Mouse (Mus musculus): ENCODE data around the gene Wdr62. TPM values are rescaled to one million over a fixed set of nuclear protein-coding genes. Genes with fewer than 3 reads are reported as not detected.

The Wdr62 gene
- total RNA-seq, 2 experiments from 2014 or later, result 5.0 to 5.5 TPM

- intact Hi-C loops (cut with DNase I), result no loop called here
- no peak for DNase-seq
Observed at GRCm38 (mm10) chr7:30306083-30306779, 26.0 kb upstream of the Wdr62 start.

DNA sequence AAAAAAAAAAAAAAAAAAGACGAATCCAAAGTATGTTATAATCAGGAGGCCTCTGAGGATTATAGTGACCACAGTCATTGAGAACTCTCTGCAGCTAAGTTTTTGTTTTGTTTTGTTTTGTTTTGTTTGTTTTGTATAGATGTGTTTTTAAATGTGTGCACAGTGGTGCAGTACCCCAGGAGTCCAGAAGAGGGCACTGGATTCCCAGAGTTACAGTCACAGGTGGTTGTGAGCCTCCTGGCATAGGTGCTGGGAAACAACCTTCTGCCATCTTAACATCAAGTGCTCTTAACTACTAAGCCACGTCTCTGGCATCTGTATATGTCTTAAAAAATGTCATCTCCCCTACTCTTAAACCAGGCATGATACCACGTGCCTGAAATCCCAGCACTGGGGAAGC is 20.7 kb upstream of the Wdr62 start:
- DNase-seq, result no peak
- intact Hi-C loops (cut with DNase I), result no loop called here

DNA sequence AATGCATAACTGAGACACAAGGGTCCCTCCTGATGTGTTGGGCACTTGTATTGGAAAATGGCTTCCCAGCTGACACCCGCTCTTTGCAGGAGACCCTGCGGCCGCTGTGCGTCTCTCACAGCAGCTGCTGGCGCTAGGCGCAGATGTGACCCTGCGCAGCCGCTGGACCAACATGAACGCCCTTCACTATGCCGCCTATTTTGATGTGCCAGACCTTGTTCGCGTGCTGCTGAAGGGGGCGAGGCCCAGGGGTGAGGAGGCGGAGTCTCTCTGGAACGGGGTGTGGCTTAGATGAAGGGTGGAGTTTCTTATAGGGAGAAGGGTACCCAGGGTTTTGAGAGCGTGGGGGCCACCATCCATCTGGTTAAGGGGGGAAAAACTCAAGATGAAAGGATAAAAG is 17.0 kb upstream of the Wdr62 start:
- intact Hi-C loops (cut with DNase I), result no loop called here
- DNase-seq, result no peak

DNA sequence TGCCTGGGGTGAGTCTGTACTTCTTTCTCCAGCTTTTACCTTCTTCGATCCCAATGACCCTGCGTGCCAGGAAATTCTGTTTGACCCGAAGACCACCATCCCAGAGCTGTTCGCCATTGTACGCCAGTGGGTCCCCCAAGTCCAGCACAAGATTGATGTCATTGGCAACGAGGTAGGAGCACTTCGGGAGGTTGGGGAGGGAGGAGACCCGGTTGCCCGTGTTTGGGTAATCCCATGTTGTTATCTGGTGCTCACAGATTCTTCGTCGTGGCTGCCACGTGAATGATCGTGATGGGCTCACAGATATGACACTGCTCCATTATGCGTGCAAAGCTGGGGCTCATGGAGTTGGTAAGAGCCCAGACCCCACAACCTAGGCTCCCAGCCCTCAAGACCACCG is 16.6 kb upstream of the Wdr62 start:
- DNase-seq, result no peak
- intact Hi-C loops (cut with DNase I), result no loop called here

DNA sequence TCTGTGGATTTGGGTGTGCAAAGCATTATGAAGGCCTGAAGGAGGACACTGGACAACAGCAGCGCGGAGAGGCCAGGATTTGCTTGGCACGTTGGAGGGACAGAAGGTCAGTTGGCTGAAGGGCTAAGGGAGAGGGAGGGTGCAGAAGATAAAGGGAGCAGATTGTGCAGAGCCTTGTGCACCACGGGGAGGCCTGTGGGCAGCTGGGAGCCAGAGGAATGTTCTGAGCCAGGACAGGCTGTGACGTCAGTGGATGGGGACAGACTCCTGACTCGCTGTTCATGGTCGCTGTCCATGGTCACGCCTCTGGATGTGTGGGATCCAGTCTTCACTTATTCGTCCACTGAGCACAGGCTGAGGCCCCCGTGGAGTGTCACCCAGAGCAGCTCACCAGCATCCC is 14.9 kb upstream of the Wdr62 start:
- intact Hi-C loops (cut with DNase I), result no loop called here
- DNase-seq, result peak; percentile 76

GRCm38 (mm10) chr7:30294296-30294695 is 14.1 kb upstream of the Wdr62 start:
- intact Hi-C loops (cut with DNase I), result no loop called here
- DNase-seq, result no peak

- intact Hi-C loops (cut with DNase I), result no loop called here
Observed at GRCm38 (mm10) chr7:30293795-30294194, 13.6 kb upstream of the Wdr62 start.

GRCm38 (mm10) chr7:30291215-30292131 is 11.3 kb upstream of the Wdr62 start, which contains the start of gene Clip3:
Gene Clip3, plus strand, starts transcription at chr7:30291728.
- intact Hi-C loops (cut with DNase I), result no loop called here
- peak; percentile 92 for DNase-seq

More at GRCm38 (mm10) chr7:30293795-30294194, 13.6 kb upstream of the Wdr62 start:
- DNase-seq, result peak; percentile 46

DNA sequence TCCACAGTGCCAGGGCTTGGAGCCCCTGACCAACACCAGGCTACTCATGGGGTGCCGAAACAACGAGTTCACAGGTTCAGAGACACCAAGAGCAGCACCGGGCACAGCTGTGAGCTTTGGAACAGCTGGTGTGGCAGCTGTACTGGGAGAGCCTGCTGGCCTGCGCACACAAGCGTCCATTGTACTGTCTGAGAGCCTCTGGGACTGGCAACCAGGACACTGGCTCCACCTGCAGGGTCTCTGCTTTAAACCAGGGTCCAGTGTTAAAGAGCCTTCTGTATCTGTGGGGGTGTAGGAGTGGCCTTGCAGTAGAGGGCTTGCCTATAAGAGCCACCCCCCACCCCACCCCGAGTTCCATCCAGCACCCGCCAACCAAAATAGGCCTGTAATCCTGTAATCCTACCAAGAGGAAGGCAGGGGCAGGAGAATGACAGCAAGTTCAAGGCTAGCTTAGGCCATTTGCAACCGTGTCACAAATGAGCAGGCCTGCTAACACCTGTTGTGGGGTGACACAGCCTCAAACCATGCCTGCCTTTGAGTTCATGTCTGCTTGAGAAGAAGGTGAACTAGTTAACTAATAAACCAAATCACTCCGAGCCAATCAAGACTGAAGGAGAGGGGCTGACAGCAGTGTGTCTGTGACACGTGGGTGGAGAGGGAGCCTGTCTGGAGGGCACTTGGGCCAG is 9.6 kb upstream of the Wdr62 start:
- peak; percentile 41 for DNase-seq
- intact Hi-C loops (cut with DNase I), result no loop called here

DNA sequence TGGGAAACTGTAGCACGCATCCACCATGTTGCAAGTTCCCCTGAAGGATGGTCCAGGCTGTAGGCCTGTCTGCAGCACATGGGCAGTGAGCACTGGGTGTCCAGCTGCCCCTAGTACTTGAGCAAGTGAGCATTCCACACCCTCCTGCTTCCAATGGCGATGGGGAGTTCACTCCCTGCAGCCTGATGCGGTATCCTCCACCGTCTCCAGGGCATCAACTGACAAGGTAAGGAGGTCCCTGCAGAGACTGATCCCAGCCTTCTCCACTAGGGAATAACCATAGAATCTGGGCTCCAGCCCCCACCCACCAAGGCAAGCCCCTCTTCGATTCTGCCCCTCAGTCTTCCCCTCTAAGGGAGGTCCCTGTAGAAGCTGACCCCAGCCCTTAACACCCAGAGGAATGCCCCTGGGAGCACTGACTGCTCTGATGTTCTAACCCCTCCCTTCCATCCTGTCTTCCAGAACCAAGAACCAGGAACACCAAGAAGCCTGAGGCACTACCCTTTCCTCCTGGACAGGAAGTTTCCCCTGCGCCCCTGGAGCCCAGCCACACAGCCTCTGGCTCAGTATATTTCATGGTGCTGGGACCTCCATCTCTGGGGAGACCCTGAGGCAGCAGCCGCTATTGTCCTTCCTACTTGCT is 9.0 kb upstream of the Wdr62 start:
- DNase-seq, result no peak
- intact Hi-C loops (cut with DNase I), result no loop called here

DNA sequence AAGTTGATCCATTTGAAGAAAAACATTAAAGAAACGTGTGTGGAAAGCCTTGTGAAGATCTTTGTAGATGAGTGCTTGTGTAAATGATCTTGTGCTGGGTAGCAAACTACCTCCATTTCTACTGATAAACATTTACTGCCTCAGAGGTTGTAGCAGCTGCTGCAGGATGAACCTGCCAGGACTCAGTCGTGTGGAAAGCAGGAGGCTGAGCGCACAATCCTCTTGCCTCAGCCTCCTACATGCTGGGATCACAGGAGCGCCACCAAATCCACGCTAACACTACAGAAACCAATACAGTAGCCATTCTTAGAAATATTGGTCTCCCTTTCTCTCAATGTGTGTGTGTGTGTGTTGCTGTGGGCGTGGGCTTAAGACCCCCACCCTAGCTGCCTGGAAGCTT is 7.8 kb upstream of the Wdr62 start:
- intact Hi-C loops (cut with DNase I), result no loop called here
- no peak for DNase-seq

- intact Hi-C loops (cut with DNase I), result no loop called here
- peak; percentile 52 for DNase-seq
Observed at GRCm38 (mm10) chr7:30286701-30287410, 6.6 kb upstream of the Wdr62 start.

- intact Hi-C loops (cut with DNase I), result no loop called here
- no peak for DNase-seq
Observed at GRCm38 (mm10) chr7:30282740-30283139, 2.5 kb upstream of the Wdr62 start.

GRCm38 (mm10) chr7:30281522-30281921 is 1.3 kb upstream of the Wdr62 start:
- DNase-seq, result no peak
- intact Hi-C loops (cut with DNase I), result no loop called here

DNA sequence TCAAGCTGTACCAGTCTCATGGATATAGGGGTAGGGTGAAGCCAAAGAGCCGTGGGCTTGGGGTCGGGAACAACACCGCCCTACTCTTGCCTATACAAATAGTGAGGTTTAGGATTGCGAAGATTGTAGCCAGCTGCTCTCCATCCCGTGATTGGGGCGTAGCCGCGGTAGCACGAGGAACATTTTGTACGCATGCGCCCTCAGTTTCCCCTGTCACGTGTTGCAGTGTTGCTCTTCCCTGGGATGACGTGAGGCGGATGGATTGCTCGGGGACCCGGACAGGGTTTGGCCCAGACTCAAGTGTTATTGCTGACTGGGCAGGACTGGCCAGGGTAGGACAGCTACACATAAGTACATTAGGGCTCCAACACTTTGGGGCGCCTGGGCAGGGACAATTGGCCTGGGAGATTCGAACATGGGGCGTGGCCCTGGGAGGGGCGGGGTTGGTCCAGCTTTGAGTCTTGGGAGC is 485 bp upstream of the Wdr62 start:
- DNase-seq, result peak; percentile 88
- intact Hi-C loops (cut with DNase I), result no loop called here

DNA sequence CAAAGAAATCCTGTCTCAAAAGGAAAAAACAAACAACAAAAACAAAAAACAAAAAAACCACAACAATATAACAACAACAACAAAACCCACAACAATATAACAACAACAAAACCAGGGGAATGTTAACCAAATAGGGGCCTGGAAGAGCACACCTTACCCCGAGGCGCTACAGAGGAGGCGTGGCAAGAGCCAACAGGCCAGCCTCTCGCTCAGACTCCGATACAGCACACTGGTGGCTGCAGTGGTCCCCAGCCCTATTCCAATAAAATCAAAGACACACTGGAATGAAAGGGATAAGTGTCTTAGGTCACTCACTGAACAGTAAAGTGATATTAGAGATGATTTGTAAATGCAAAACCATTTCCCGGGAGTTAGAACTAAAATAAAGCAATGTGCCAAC is 683 bp downstream of the Wdr62 start:
- no peak for DNase-seq
- intact Hi-C loops (cut with DNase I), result no loop called here

DNA sequence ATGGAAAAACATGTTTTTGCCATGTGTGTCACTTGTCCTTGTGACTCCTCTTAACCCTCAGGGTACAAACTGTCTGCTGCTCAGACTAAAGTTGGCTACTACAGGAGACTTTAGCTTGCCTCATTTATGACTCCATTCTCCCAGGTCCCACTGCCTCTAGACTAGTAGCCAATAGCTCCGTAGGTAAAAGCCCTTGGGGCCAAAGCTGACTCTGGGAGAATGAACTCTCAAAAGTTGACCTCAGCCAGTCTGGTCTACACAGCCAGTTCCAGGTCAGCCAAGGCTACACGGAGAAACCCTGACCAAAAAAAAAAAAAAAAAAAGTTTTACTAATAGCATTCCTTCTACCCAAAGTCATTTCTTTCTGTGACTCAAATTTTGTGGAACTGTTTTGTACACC is 1.3 kb downstream of the Wdr62 start:
- intact Hi-C loops (cut with DNase I), result no loop called here
- DNase-seq, result no peak

DNA sequence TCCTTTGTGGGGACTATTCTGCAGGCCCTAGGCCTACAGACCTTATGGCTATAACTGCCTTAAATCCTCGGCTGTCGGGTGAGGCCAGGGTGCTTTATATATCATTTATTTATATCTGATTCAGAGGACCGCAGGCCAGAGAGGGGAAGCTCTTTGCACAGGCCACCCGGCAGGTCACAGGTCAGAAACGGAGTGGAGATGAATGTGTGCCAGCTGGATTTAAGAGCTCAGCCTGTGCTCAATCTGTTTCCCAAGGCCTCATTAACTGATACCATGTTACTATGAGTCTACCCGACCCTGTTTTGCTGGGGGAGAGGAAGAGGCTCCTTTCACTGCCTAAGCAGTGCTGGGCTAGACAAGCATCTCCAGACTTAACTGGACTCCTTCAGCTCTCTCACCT is 5.8 kb downstream of the Wdr62 start:
- intact Hi-C loops (cut with DNase I), result no loop called here
- no peak for DNase-seq

DNA sequence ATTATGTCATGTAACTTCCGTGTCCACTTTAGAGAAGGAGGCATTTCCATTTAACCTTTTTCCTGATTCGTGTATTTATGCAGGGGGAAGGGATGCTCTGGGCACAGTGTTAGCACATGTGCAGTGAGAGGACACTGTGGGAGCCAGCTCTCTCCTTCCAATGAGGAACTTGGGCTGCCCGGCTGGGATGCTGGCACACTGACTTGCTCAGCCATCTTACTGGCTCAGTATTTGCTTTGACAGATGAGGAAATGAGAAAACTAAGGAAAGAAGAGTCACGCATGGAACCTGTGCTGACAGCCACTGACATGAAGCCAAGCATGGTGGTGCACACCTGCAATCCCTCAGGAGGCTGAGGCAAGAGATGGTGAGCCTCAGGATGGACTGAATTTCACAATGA is 10.6 kb downstream of the Wdr62 start:
- DNase-seq, result no peak
- intact Hi-C loops (cut with DNase I), result no loop called here

- intact Hi-C loops (cut with DNase I), result no loop called here
- DNase-seq, result no peak
Observed at GRCm38 (mm10) chr7:30266780-30267179, 13.4 kb downstream of the Wdr62 start.
